In the genomic region with DNA sequence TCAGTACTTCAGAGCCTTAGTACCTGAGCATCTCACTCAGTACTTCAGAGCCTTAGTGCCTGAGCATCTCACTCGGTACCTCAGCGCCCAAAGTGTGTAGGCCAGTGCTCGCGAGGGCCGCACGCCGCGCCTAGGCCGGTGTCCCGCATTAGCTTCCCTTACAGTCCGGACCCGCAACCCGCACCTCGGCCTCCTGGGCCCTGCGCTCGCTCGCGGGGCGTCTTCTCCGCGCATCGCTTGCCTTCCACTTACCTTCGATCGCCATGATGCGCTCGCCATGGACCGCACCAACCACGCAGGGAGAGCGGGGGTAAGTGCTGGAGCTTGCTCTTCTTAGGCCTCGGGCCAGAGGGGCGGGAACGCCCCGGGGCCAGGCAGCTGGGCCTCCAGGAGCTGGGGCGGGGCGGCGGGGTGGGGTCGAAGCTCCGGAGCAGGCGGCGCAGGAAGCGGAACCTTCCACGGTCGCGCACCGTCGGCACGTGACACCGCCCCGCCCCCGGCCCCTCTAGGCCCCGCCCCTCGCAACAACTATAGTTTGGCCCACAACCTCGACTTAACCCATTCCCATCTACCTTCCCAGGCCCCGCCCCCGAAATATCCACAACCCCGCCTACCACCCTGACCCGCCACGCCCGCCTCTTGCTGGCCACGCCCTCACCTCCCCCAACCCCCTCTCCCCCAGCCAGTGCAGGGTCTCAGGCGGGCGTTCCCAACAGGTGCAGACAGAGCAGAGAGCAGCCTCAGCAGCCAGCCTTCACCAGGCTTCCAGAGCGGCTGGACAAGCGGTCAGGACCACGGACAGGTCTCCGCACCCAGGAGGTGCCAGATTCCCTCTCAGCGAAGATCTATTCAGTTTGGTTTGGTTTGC, we compare ENCODE assay signal across 8 mouse cellular contexts. TPM values are rescaled to one million over a fixed set of nuclear protein-coding genes. Genes with fewer than 3 reads are reported as not detected.
A peak's percentile ranks its signal among the peaks of the same experiment; 100 is the strongest.
DNase-seq lines count a peak whose midpoint lies in the region; ATAC-seq and TF ChIP-seq lines count a peak whose summit lies in the region.

A gene (minus strand): TSS at position 405 of the 868 bp plus-strand sequence.

- H3K9ac ChIP-seq in forebrain, embryonic 16.5 days (replicated peaks; ENCODE audit: low read depth, low read length) = peak within 1 kb of the TSS; percentile 81
- H3K9ac ChIP-seq in hindbrain, embryonic 13.5 days = peak within 1 kb of the TSS; percentile 80

- H3K36me3 ChIP-seq in forebrain, embryonic 16.5 days (ENCODE audit: control insufficient read depth, insufficient read depth) = no peaks in the 10 kb centered on the region
- no peaks in the 10 kb centered on the region for H3K36me3 ChIP-seq in hindbrain, embryonic 13.5 days

- no peaks in the 10 kb centered on the region for H3K27me3 ChIP-seq in cerebellum, adult 2 months (ENCODE audit: control insufficient read depth, insufficient read depth, low read length)
- no peaks in the 10 kb centered on the region for H3K27me3 ChIP-seq in forebrain, embryonic 16.5 days (replicated peaks; ENCODE audit: control insufficient read depth, insufficient read depth, low read length)
- no peaks in the 10 kb centered on the region for H3K27me3 ChIP-seq in hindbrain, embryonic 13.5 days

- under 1% methylated on average over 67 of the region's 67 CpGs for WGBS in cerebellum, adult 2 months
- 1% methylated on average over 60 of the region's 67 CpGs for WGBS in forebrain, embryonic 16.5 days
- WGBS in hindbrain, embryonic 13.5 days = under 1% methylated on average over 56 of the region's 67 CpGs

- 0 out of 2 replicates have a peak within 1 kb of the TSS, but pooled peaks have one; percentile 12 for H3K27ac ChIP-seq in cerebellum, adult 2 months (ENCODE audit: insufficient read depth, low read length)
- peak within 1 kb of the TSS; percentile 66 for H3K27ac ChIP-seq in forebrain, embryonic 16.5 days (ENCODE audit: low read length)
- H3K27ac ChIP-seq in hindbrain, embryonic 13.5 days = peak within 1 kb of the TSS; percentile 69
- H3K27ac ChIP-seq in left cerebral cortex, adult 2 months = peak within 1 kb of the TSS; percentile 79

- no peaks in the 10 kb centered on the region for H3K9me3 ChIP-seq in forebrain, embryonic 16.5 days (ENCODE audit: control insufficient read depth, low read length)
- no peaks in the 10 kb centered on the region for H3K9me3 ChIP-seq in hindbrain, embryonic 13.5 days

- intact Hi-C loops in left cerebral cortex, adult 2 months (cut with DNase I) = loop anchor here (5.0 kb wide), 1 partner anchor 92 kb away; no protein-coding TSS in a partner anchor

- ATAC-seq in forebrain, embryonic 16.5 days = peak; percentile 95
- peak; percentile 96 for ATAC-seq in hindbrain, embryonic 13.5 days (ENCODE audit: low FRiP score)
- ATAC-seq in megakaryocyte, adult 5-6 weeks (ENCODE audit: poor library complexity, severe bottlenecking) = peak; percentile 60

- peak within 1 kb of the TSS; percentile 56 for H3K4me2 ChIP-seq in forebrain, embryonic 16.5 days (ENCODE audit: low read length)
- peak within 1 kb of the TSS; percentile 91 for H3K4me2 ChIP-seq in hindbrain, embryonic 13.5 days

- no peak for TF ChIP-seq CTCF in cerebellum, adult 2 months (IDR thresholded peaks at IDR 0.05; ENCODE audit: borderline replicate concordance, insufficient read depth, low read depth, low read length)
- no peak for TF ChIP-seq CTCF in left cerebral cortex, adult 2 months (IDR thresholded peaks at IDR 0.05)

- no peak; the same call in 1 of the 2 replicates for TF ChIP-seq POLR2A in cerebellum, adult 2 months (IDR thresholded peaks at IDR 0.05; ENCODE audit: borderline replicate concordance, insufficient read depth, low read length)

- H3K4me1 ChIP-seq in cerebellum, adult 2 months (ENCODE audit: control insufficient read depth, insufficient read depth, low read length) = no peaks in the 10 kb centered on the region
- peaks cover 8% of the 10 kb centered on the region for H3K4me1 ChIP-seq in forebrain, embryonic 16.5 days (replicated peaks; ENCODE audit: control insufficient read depth, insufficient read depth, low read length)
- peaks cover 12% of the 10 kb centered on the region for H3K4me1 ChIP-seq in hindbrain, embryonic 13.5 days (replicated peaks)

- H3K4me3 ChIP-seq in cerebellum, adult 2 months (replicated peaks; ENCODE audit: insufficient read depth, low read depth, low read length) = peak within 1 kb of the TSS; percentile 92
- H3K4me3 ChIP-seq in forebrain, embryonic 16.5 days (replicated peaks; ENCODE audit: low read length) = peak within 1 kb of the TSS; percentile 91
- peak within 1 kb of the TSS; percentile 69 for H3K4me3 ChIP-seq in hindbrain, embryonic 13.5 days
- peak within 1 kb of the TSS; percentile 81 for H3K4me3 ChIP-seq in left cerebral cortex, adult 2 months

- DNase-seq in WW6 (ENCODE audit: low read depth, low spot score) = peak; percentile 87
- peak; percentile 79 to 80 for DNase-seq in cerebellum, adult 2 months
- peak; percentile 57 to 69 for DNase-seq in left cerebral cortex, adult 2 months (ENCODE audit: extremely low spot score in 1 of 2, low spot score in 2 of 2)
- peak; percentile 66 for DNase-seq in right cerebral cortex, postnatal 14 days
- peak; percentile 55 to 71 for DNase-seq in urinary bladder, postnatal 4 days (ENCODE audit: low spot score in 2 of 2)

RNA-seq across cellular contexts. Expression of the gene that starts here (rescaled TPM):
- polyA plus RNA-seq in cerebellum, adult 2 months (2012; rRNA removed) = 6.4 and 6.9 TPM in 2 replicates
- 9.0 and 10.3 TPM in 2 replicates for polyA plus RNA-seq in forebrain, embryonic 16.5 days (2015; fragmentation: Nextera tagmentation; extraction: Ambion mirVana)
- 7.5 and 7.8 TPM in 2 replicates for polyA plus RNA-seq in hindbrain, embryonic 13.5 days (2015; fragmentation: Nextera tagmentation; extraction: Ambion mirVana)
- 10 to 100 TPM; 27.5 to 28.2 TPM for total RNA-seq in left cerebral cortex, adult 2 months (2021)
- total RNA-seq in megakaryocyte, adult 5-6 weeks (2015) = not detected in 2 replicates
- not detected in 2 replicates for total RNA-seq in megakaryocyte, adult 5-6 weeks (2017)

Comparison
In these comparisons a context has a peak if more than half of its experiments do, and no peak if none do; other contexts are left out.
1. Peak in every context shown above with its lines: DNase-seq, ATAC-seq, H3K4me3 ChIP-seq and H3K27ac ChIP-seq.
2. RNA of the gene that starts here (total RNA-seq): 27.5 to 28.2 TPM in left cerebral cortex, adult 2 months; not detected in megakaryocyte, adult 5-6 weeks; every median in the first group is over 10 times any median in the second.
3. Peak in ATAC-seq in megakaryocyte, adult 5-6 weeks; RNA of the gene not detected or under 1 TPM.
4. H3K27ac ChIP-seq: peak in every context shown above with its lines; median percentile 79 in left cerebral cortex, adult 2 months; 69 in hindbrain, embryonic 13.5 days; 66 in forebrain, embryonic 16.5 days; 12 in cerebellum, adult 2 months.